Mouse (Mus musculus) gastrocnemius, adult 2 months (tissue): ENCODE measurements around the gene Ahdc1. TPM values are rescaled to one million over a fixed set of nuclear protein-coding genes. Genes with fewer than 3 reads are reported as not detected.

Source experiments
- DNase-seq: peaks from one replicate; pipeline ENCODE4 v3.0.0; 2022
- H3K27ac ChIP-seq: fragments of 200-600 bp; 2 replicates; pipeline ENCODE4 v1.8.1; 2022; ENCODE audit warnings: mild to moderate bottlenecking
- H3K4me3 ChIP-seq: fragments of 200-600 bp; 2 replicates; pipeline ENCODE4 v1.8.1; 2022; ENCODE audit warnings: mild to moderate bottlenecking, moderate library complexity
- CTCF ChIP-seq: fragments of 200-600 bp; IDR thresholded peaks from 2 replicates; pipeline ENCODE4 v1.8.1; 2022; ENCODE audit warnings: antibody characterized with exemption, mild to moderate bottlenecking, moderate library complexity
- intact Hi-C: fragments of 180-260 bp; cut with DNase I; formaldehyde crosslinking; loops from one replicate; pipeline ENCODE4 v1.15.1; 2025
- total RNA-seq, 2 experiments: library from RNA; stranded (reverse); gene quantifications; 2 replicates each; pipeline ENCODE4 v1.2.3; 2021

Ahdc1 gene
- total RNA-seq, 2 experiments from 2014 or later: 30.2 to 55.1 TPM

- peak; percentile 90 for DNase-seq
- Histone ChIP-seq H3K4me3 (peak overlapping the region; percentile 87), H3K27ac (peak overlapping the region; percentile 94)
- no peak; the same call in 1 of the 2 replicates for TF ChIP-seq CTCF
- intact Hi-C loops: loop anchor here (1.0 kb wide), 1 partner anchor 26 kb away; no protein-coding TSS in a partner anchor
Observed at GRCm38 (mm10) chr4:133038521-133039115, 27.6 kb downstream of the Ahdc1 start.

- TF ChIP-seq CTCF: no peak
- DNase-seq: peak; percentile 85
- Histone ChIP-seq H3K27ac (peak overlapping the region; percentile 94), H3K4me3 (peak overlapping the region; percentile 87)
- intact Hi-C loops: no loop called here
Observed at GRCm38 (mm10) chr4:133039116-133039819, 28.2 kb downstream of the Ahdc1 start.

- H3K4me3 ChIP-seq: peak overlapping the region; percentile 87
- peak overlapping the region; percentile 94 for H3K27ac ChIP-seq
- no peak for TF ChIP-seq CTCF
- intact Hi-C loops: no loop called here
- peak; percentile 28 for DNase-seq
Observed at GRCm38 (mm10) chr4:133039832-133040231, 28.8 kb downstream of the Ahdc1 start.

- intact Hi-C loops: no loop called here
- DNase-seq: peak; percentile 35
- Histone ChIP-seq H3K4me3 (peak overlapping the region; percentile 87), H3K27ac (peak overlapping the region; percentile 94)
- no peak for TF ChIP-seq CTCF
Observed at GRCm38 (mm10) chr4:133040241-133040904, 29.3 kb downstream of the Ahdc1 start.

GRCm38 (mm10) chr4:133042244-133042643 is 31.2 kb downstream of the Ahdc1 start:
- TF ChIP-seq CTCF: no peak
- intact Hi-C loops: no loop called here
- peak overlapping the region; percentile 87 for H3K4me3 ChIP-seq

DNA sequence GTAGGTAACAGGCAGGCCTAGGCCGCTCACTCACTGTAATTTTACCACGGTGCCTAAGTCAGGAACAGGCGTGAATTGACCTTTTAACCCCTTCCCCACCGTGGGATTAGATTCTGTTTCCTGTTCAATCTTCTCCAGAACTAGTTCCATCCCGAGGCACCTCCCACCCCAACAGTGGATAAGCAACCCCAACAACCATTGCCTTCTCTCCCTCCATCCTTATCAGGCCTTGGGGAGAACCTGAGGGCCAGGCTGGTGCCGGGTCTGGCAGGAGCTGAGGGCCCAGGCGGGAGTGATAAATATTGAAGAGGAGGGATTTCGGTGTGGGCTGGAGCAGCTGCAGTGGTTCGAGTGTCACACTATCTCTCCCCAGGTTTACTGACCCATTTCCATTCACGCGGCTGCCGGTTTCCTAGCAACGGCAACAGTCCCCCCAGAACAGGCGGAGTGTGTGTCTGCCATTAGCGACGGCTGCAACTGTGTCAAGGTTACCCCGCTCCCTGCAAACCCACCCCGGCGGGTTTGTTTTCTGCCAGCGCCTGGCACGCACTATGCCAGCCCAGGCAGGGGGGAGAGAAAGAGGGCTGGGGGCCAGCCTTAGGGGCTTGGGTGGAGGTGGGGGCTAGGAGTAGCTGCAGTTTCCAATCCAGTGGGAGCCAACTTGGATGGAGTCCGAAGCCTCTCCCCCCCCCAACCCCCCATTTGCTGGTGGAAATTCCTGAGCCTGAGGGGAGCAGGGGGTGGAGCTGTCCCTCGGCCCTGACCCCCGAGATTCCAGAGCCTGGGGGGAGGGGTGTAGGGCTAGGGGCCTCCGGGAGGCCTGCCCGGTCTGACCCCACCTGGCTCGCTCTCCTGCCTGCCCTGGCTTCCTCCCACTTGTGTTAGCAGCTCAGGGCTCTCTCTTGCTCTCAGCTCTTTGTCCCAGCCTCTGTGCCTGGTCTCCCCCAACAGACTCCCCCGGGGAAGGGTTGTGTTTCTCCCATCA is 31.9 kb downstream of the Ahdc1 start:
- H3K27ac ChIP-seq: peak overlapping the region; percentile 94
- H3K4me3 ChIP-seq: peak overlapping the region; percentile 87
- intact Hi-C loops: no loop called here
- no peak for TF ChIP-seq CTCF
- DNase-seq: peak; percentile 74

More at GRCm38 (mm10) chr4:133042244-133042643, 31.2 kb downstream of the Ahdc1 start:
- peak overlapping the region; percentile 94 for H3K27ac ChIP-seq
- DNase-seq: no peak

DNA sequence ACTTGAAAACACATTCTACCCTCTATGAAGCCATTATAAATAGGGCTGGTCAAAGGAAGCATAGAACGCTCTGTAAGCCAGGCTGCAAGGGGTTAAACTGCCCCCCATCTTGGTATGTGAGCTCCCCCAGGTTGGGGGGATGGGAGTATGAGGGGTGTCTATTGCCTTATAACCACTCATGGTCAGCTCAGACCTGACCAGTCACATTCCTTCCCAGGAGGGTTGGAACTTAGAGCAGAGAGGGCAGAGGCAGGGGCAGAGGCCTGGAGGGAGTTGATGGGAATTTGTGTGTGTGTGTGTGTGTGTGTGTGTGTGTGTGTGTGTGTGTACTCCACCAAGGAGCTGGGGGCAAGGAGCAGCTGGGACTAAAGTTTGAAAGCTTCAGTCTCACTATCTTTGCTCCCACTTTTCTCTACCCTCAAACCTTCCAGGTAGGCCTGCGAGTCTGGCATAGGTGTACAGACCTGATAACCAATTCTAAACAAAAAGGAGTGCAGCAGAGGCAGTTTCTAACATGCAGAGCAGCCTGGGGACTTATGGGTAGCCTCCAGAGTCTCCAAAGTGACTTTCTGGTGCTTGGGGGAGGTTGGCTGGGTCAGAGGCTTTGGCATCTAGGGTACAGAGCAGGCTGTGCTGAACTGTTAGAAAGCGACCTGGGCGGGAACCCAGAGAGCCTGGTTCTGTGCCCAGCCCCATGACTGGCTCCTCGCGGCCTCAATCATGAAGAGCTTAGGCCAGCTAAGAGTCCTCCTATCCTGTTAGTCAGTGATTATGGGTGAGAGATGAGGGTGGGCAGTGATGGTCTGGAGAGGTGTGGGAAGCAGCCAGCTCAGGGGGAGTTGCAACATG is 33.0 kb downstream of the Ahdc1 start:
- Histone ChIP-seq H3K27ac (peak overlapping the region; percentile 94), H3K4me3 (peak overlapping the region; percentile 87)
- peak; percentile 94 for DNase-seq
- intact Hi-C loops: no loop called here
- no peak for TF ChIP-seq CTCF

GRCm38 (mm10) chr4:133044647-133045094 is 33.6 kb downstream of the Ahdc1 start:
- intact Hi-C loops: no loop called here
- peak overlapping the region; percentile 94 for H3K27ac ChIP-seq
- H3K4me3 ChIP-seq: peak overlapping the region; percentile 37
- DNase-seq: peak; percentile 61
- TF ChIP-seq CTCF: no peak

GRCm38 (mm10) chr4:133045771-133046474 is 34.9 kb downstream of the Ahdc1 start:
- no peak for TF ChIP-seq CTCF
- DNase-seq: peak; percentile 39
- H3K4me3 ChIP-seq: peak overlapping the region; percentile 40
- intact Hi-C loops: no loop called here
- H3K27ac ChIP-seq: peak overlapping the region; percentile 94

DNA sequence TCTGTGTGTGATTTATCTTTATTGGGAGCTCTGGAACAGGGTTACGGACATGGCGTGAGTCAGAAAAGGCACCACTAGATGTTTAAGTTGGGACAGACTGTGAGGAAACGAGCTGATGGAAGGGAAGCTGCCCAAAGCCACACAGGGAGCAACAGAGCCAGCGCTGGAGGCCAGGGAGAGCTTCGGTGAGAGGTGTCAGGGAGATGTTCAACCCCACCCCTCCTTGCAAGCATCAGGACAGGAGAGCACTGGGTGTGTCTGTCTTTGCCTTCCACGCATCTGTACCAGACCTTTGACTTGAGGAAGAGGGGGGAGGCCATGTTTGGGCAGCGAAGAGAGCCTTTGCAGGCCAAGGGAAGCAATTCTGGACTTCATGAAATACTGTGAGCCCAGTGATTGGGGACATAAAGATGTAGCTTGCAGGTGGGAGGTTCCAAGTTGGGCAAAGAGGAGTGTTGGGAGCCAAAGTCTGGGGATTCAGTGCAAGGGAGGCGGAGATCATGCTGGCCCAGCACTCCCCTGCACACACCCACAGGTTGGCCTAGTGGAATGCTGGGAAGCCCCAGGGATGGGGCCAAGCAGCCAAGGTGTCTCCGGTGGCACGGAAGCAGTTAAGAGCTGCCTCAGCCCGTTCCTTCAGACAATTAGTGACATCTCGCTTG is 35.8 kb downstream of the Ahdc1 start:
- peak overlapping the region; percentile 94 for H3K27ac ChIP-seq
- TF ChIP-seq CTCF: no peak
- H3K4me3 ChIP-seq: peak overlapping the region; percentile 11
- intact Hi-C loops: no loop called here
- no peak for DNase-seq
